Mouse (Mus musculus) G1E (cell line): Measurements from ENCODE around the gene Egfl7. TPM values are rescaled to one million over a fixed set of nuclear protein-coding genes. Genes with fewer than 3 reads are reported as not detected.
A peak's percentile ranks its signal among the peaks of the same experiment; 100 is the strongest.

Source experiments
- ATAC-seq: 2 replicates; pipeline ENCODE4 v1.8.0; 2016; ENCODE audit warnings: mild to moderate bottlenecking; ENCODE audit not compliant: insufficient number of reproducible peaks, poor library complexity, low FRiP score, severe bottlenecking; ENCODE audit errors: extremely low read depth
- DNase-seq: peaks from one replicate; pipeline ENCODE4 v3.0.0; 2012; ENCODE audit warnings: low spot score
- H3K27me3 ChIP-seq: 2 replicates; pipeline ENCODE4 v1.6.1; 2012; ENCODE audit warnings: mild to moderate bottlenecking, low read length, inconsistent platforms; ENCODE audit not compliant: insufficient read depth
- H3K36me3 ChIP-seq: replicated peaks from 2 replicates; pipeline ENCODE3; 2012; ENCODE audit warnings: mild to moderate bottlenecking, inconsistent platforms
- H3K4me1 ChIP-seq: 2 replicates; pipeline ENCODE4 v1.6.1; 2012; ENCODE audit warnings: low read depth, low read length, inconsistent platforms, mixed read lengths; ENCODE audit not compliant: insufficient read depth
- H3K4me3 ChIP-seq: 2 replicates; pipeline ENCODE4 v1.5.1; 2012; ENCODE audit warnings: low read depth, mild to moderate bottlenecking, inconsistent platforms, low read length, moderate library complexity, mixed read lengths
- H3K9me3 ChIP-seq: replicated peaks from 2 replicates; pipeline ENCODE4 v1.6.1; 2012; ENCODE audit warnings: inconsistent platforms
- CTCF ChIP-seq: IDR thresholded peaks from 2 replicates; pipeline ENCODE4 v1.5.1; 2012; ENCODE audit warnings: low read depth, low read length, inconsistent platforms, mixed read lengths
- GATA1 ChIP-seq: IDR thresholded peaks from 2 replicates; pipeline ENCODE4 v1.6.1; 2012; ENCODE audit warnings: borderline replicate concordance, low read length, inconsistent platforms, mixed read lengths
- GATA2 ChIP-seq: IDR thresholded peaks from 2 replicates; pipeline ENCODE4 v1.6.1; 2012; ENCODE audit warnings: low read depth, low read length, inconsistent platforms, borderline replicate concordance
- POLR2AphosphoS5 ChIP-seq: IDR thresholded peaks from 2 replicates; pipeline ENCODE4 v1.6.1; 2012; ENCODE audit warnings: low read depth, low read length, inconsistent platforms; ENCODE audit not compliant: insufficient replicate concordance
- TAL1 ChIP-seq: conservative IDR thresholded peaks from 2 replicates; pipeline ENCODE4 v1.6.1; 2012; ENCODE audit warnings: low read depth, low read length, inconsistent platforms, mixed read lengths
- polyA plus RNA-seq: library from polyadenylated mRNA; stranded (reverse); fragments of >175 nt; gene quantifications from 2 replicates; pipeline ENCODE4 v1.2.3, GENCODE M21; 2012
- total RNA-seq, 2 experiments: library from RNA; stranded (forward) in 1 of 2; stranded (reverse) in 1 of 2; fragments of 200-1000 nt in 1 of 2; fragments of >200 nt in 1 of 2; fragmentation: Nextera tagmentation in 1 of 2; gene quantifications; 2 replicates each; pipeline ENCODE4 v1.2.3; 2014 to 2017

Gene Egfl7
- total and polyA plus RNA-seq, 3 experiments, result 29.6 to 160 (median 136) TPM

- no peak for ATAC-seq
- TF ChIP-seq POLR2AphosphoS5 (no peak), GATA1 (no peak), GATA2 (no peak), TAL1 (no peak), CTCF (no peak)
- H3K4me3 ChIP-seq, result no peak overlapping the region
Observed at GRCm38 (mm10) chr2:26578369-26578768, 1.4 kb upstream of the Egfl7 start.

GRCm38 (mm10) chr2:26580751-26581150 is 937 bp downstream of the Egfl7 start:
- DNase-seq (no peak), ATAC-seq (no peak)
- H3K4me3 ChIP-seq, result no peak overlapping the region
- peaks cover 75% of the 10 kb centered on the region for H3K4me1 ChIP-seq
- H3K36me3 ChIP-seq, result peaks cover 21% of the 10 kb centered on the region
- no peak for TF ChIP-seq POLR2AphosphoS5
- TF ChIP-seq CTCF, result no peak
- no peak for TF ChIP-seq GATA1
- no peak for TF ChIP-seq TAL1
- no peak for TF ChIP-seq GATA2
- peaks cover 17% of the 10 kb centered on the region; the same call in 1 of the 2 replicates for H3K27me3 ChIP-seq
- no peaks in the 10 kb centered on the region for H3K9me3 ChIP-seq

More at GRCm38 (mm10) chr2:26578369-26578768, 1.4 kb upstream of the Egfl7 start:
- H3K4me1 ChIP-seq, result peaks cover 82% of the 10 kb centered on the region
- no peaks in the 10 kb centered on the region for H3K9me3 ChIP-seq
- no peak for DNase-seq
- peaks cover 13% of the 10 kb centered on the region for H3K36me3 ChIP-seq
- H3K27me3 ChIP-seq, result peaks cover 9% of the 10 kb centered on the region; the same call in 1 of the 2 replicates

- peaks cover 17% of the 10 kb centered on the region; the same call in 1 of the 2 replicates for H3K27me3 ChIP-seq
- no peak overlapping the region for H3K4me3 ChIP-seq
Observed at GRCm38 (mm10) chr2:26582203-26582602, 2.4 kb downstream of the Egfl7 start.

DNA sequence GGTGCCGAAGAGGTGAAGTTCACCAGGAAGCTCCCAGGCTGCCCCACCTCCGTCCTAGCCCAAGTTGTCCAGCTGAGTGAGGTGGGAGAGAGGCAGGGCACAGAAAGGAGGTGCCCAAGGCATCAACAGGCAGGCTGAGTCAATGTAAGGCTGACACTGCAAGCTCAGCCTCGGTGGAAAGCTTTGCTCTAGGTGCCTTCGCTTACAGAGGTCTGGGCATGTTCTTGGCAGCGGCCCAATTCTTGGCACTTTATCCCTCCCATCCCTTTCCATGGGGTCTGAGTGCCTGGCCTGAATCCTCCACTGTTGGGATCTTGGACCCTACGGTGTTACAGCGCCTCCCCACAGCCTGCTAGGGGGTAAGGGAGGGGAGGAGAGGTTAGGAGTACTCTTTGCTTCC is 2.9 kb downstream of the Egfl7 start:
- Histone ChIP-seq H3K9me3 (no peaks in the 10 kb centered on the region), H3K36me3 (peaks cover 34% of the 10 kb centered on the region), H3K4me3 (no peak overlapping the region), H3K4me1 (peaks cover 73% of the 10 kb centered on the region), H3K27me3 (peaks cover 17% of the 10 kb centered on the region; the same call in 1 of the 2 replicates)
- ATAC-seq (no peak), DNase-seq (no peak)
- TF ChIP-seq POLR2AphosphoS5 (no peak), GATA2 (no peak), TAL1 (no peak)

More at GRCm38 (mm10) chr2:26582203-26582602, 2.4 kb downstream of the Egfl7 start:
- H3K9me3 ChIP-seq, result no peaks in the 10 kb centered on the region
- ATAC-seq (no peak), DNase-seq (no peak)
- peaks cover 30% of the 10 kb centered on the region for H3K36me3 ChIP-seq
- H3K4me1 ChIP-seq, result peaks cover 73% of the 10 kb centered on the region
- no peak for TF ChIP-seq CTCF
- no peak for TF ChIP-seq TAL1
- TF ChIP-seq GATA2, result no peak

DNA sequence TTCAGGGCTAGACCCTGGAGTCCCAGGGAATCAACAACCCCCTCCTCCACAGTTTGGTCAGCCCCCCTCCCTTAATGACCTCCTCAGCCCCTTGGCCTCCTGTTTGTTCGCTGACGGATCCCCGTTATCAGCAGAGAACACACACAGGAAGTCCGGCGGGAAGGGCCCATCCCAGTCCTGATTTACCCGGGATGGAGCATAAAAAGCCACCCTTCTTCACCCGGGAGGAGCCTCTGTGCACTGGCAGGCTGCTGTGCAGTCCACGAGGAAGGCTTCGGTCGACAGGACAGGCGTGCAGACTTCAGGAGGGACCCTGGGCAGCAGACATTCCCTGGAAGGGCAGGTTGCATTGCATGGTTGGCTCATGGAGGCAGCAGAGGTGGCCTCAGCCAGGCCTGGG is 3.8 kb downstream of the Egfl7 start:
- DNase-seq (no peak), ATAC-seq (no peak)
- no peaks in the 10 kb centered on the region for H3K9me3 ChIP-seq
- peak overlapping the region; percentile 69 for H3K4me3 ChIP-seq
- H3K4me1 ChIP-seq, result peaks cover 73% of the 10 kb centered on the region
- H3K27me3 ChIP-seq, result peaks cover 17% of the 10 kb centered on the region; the same call in 1 of the 2 replicates
- H3K36me3 ChIP-seq, result peaks cover 37% of the 10 kb centered on the region
- no peak for TF ChIP-seq POLR2AphosphoS5
- TF ChIP-seq CTCF, result no peak
- TF ChIP-seq GATA2, result no peak
- no peak for TF ChIP-seq GATA1
- TF ChIP-seq TAL1, result no peak

DNA sequence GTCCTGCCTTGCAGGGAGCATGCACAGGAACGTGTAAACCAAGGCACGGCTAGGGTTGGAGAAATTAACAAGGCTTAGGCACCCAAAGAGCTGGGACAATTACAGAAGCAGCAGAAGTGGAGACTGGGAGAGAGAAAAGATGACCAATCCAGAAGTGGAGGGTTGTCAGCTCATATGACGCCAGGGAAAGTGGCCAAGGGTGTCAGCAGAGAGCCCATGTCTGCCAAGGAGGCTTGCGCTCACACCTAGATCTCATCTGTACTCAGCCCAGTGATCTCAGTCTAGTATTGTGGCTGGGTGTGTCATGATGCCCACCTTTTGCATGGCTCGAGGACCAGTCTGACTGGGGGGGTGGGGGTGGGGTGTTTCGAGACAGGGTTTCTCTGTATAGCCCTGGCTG is 5.9 kb downstream of the Egfl7 start:
- TF ChIP-seq GATA2 (no peak), TAL1 (no peak), GATA1 (no peak)
- no peaks in the 10 kb centered on the region for H3K9me3 ChIP-seq
- no peak for DNase-seq
- H3K27me3 ChIP-seq, result peaks cover 14% of the 10 kb centered on the region; the same call in 1 of the 2 replicates
- H3K4me1 ChIP-seq, result peaks cover 74% of the 10 kb centered on the region
- no peak for ATAC-seq
- peaks cover 52% of the 10 kb centered on the region for H3K36me3 ChIP-seq
- H3K4me3 ChIP-seq, result peak overlapping the region; percentile 76

- DNase-seq, result peak; percentile 75
- H3K36me3 ChIP-seq, result peaks cover 59% of the 10 kb centered on the region
- peaks cover 11% of the 10 kb centered on the region; the same call in 1 of the 2 replicates for H3K27me3 ChIP-seq
- H3K9me3 ChIP-seq, result no peaks in the 10 kb centered on the region
- H3K4me1 ChIP-seq, result peaks cover 78% of the 10 kb centered on the region
- no peak for ATAC-seq
- TF ChIP-seq TAL1, result no peak
- TF ChIP-seq GATA1, result no peak
- no peak for TF ChIP-seq CTCF
- no peak for TF ChIP-seq POLR2AphosphoS5
- TF ChIP-seq GATA2, result no peak
- H3K4me3 ChIP-seq, result peak within 1 kb of the TSS; percentile 76
Observed at GRCm38 (mm10) chr2:26586294-26587043, 6.7 kb downstream of the Egfl7 start, which contains the start of gene Gm20532. Gene Gm20532, plus strand, starts transcription at chr2:26586639.
